Mouse (Mus musculus) right cerebral cortex, postnatal 25 days (tissue): ENCODE data around the gene Rs1.
"Not testable (repeated sequence)": the region's sequence is repeated elsewhere in the genome, so short reads cannot be mapped to it uniquely, and the experiment has no call there.

Source experiments
- DNase-seq: peaks from one replicate; pipeline ENCODE4 v3.0.0; 2022

The Rs1 gene

DNA sequence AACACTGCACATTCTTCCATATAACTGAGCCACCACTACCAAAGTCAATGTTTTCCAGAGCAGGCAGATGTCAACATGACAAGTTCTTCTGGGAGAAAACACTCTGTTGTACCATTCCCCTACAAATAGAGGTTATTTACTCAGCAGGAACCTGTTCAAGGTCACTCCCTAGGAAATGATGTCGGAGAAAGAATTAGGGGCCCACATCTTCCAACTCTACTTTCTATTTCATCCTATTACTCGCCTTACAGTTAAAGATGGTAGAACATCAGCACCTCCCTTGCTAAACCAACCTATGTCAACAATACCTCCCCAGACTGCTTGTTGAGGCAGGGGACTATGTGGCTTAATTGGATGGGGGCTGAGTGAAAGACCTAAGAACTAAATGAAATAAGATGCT lies at the start of gene Rs1:
TSS of gene Rs1 (plus strand) at position 301 of the 400 bp plus-strand sequence.
- no peak for DNase-seq

DNA sequence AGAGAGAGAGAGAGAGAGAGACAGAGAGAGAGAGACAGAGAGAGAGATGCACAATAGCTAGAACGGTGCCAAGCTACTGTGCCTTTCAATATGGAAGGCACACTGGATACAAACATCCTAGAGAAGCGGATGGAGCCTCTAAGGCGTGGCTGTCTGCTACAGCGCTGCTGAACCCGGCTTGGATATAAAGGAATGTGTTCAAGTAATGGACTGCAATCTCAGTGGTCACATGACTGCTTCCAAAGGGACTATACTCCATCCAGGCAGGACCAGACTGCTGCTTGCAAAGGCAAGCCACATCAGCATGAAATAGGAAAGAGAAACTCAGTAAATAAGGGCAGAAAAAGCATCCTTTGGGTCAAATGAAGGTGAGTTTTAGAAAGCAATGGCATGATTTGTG lies 32.2 kb upstream of the Rs1 start, which contains the start of gene Ppef1:
TSS of gene Ppef1 (minus strand) at position 116 of the 400 bp plus-strand sequence.
- DNase-seq, result no peak

DNA sequence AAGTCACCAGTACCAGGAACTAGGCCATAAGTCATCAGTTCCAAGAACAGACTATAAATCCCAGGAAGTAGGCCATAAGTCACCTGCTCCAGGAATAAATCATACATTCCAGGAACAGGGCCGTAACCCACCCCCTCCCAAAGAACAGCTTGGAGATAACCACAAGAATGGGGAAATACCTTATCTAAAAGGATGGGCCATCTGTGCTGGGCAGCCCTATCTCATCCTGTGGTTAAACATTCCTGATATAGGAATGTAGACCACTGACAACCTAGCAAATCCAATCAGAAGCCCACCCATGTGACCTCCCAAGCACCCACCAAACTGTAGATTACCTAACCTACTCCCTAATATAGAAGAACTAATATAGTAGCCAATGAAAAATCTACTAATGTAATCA lies 22.4 kb upstream of the Rs1 start:
- DNase-seq, result no peak

DNA sequence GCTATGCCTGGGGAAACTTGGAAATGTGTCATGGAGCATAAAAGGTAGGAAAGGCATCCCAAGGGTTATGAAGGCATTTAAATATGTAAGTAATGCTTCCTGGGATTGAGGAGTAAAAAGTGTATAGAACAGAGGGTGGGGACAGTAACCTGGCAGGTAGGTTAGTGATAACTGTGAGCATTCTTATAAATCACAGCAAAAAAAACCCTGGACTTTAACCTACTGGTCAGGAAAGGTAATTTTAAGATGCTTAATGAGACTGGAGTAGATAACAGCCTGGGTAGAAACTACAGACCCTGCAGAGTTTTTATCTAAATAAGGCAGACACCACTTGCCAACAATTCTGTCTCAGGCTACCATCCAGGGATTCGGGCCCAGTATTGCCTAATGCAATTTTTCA lies 19.2 kb upstream of the Rs1 start:
- no peak for DNase-seq

DNA sequence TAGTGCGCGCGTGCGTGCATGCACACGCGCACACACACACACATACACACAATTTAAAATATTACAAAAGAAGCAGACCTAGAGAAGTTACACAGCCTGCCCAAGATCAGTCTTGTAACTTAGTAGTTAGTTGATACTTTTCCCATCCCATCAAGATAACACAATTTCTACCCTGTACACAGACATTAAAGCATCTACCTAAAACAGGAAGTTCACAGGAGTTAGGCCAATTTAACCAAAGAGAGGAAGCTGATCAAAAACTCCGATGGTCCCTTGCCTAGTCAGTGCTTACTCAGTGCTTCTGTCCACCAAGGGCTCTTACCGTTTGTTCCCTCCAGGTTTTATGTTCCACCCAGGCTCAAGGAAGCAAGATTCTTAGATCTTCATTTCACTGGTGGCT lies 17.0 kb upstream of the Rs1 start:
- no peak for DNase-seq

DNA sequence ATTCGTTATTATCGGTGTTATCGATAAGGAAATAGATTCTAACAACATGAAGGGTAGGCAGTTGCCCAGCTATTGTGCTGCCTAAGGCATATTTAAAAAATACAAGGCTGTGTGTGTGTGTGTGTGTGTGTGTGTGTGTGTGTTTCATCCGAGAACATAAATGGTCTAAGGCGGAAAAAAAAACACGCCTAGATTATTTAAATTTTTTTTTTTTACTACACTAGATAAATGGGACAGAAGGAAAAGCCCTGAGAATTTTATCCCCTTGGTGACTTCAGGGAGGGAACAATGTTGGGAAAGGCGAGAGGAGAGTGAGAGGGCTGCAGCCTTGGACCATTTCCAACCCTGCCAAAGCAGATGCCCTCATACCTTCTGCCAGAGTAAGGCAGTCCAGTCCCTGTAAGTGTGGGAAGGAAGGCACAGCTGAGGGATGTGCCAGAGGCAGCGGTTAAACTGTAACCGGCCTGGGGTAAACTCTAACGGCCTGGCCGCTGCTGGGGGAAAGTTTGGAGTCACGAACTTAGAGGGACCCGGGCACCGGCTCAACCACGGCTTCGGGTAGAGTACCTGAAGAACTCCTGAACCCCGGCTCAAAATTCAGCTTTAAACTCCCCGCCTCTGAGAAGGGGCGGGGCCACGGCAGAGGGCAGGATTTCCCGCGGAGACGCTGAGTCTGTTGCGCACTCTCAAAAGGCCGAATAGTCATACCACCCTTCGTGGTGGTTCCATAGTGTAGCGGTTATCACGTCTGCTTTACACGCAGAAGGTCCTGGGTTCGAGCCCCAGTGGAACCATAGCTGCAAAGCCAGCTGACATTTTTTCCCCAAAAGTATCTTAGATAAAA lies 2.2 kb upstream of the Rs1 start:
- peak; percentile 88 for DNase-seq

DNA sequence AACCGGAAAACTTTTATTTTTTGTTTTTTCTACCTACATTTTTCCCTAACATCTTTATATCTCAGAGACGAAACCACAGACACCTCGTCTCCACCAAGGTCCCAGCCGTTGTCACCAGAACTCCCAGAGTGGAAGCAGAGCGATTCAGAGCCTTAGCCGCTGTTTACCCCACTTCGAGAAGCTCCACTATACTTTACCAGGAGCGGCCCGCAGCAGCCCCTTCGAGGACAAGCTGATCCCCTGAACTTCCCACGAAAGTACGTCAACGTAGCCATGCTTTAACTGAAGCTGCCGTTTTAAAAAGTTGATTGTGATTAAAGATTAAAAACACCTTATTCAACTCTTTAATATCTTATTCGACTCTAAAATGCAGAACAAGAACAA lies 1.6 kb upstream of the Rs1 start:
- no peak for DNase-seq

DNA sequence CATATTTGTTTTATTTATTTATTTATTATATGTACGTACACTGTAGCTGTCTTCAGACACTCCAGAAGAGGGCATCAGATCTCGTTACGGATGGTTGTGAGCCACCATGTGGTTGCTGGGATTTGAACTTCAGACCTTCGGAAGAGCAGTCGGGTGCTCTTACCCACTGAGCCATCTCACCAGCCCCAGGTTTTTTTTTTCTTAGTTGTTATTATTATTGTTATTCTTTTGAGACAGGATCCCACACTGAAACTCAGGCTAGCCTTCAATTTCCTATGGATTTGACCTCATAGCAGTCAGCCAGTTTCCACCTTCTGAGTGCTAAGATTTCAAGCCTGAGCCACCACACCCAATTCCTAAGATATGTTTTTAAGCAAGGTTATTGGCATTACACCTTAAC lies 1.8 kb downstream of the Rs1 start:
- not testable (repeated sequence) for DNase-seq

DNA sequence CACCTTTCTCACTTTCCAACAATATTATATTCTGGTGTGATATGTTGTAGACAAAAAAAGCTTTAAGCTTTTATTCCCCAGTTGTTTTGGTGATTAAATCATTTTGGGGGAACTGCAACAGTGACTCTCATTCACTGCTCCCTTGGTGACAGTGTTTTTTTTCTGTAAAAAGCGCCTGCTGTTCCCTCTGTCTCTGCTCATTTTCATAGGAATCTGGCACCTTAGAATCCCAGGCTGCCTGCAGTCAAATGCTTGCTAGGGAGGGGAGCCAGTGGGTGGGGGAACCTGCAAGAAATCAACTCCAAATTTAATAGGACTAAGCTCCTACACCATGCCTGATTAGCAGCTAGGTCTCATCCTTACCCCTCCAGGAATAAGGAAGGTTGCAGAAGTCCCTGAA lies 5.2 kb downstream of the Rs1 start:
- DNase-seq, result peak; percentile 26

DNA sequence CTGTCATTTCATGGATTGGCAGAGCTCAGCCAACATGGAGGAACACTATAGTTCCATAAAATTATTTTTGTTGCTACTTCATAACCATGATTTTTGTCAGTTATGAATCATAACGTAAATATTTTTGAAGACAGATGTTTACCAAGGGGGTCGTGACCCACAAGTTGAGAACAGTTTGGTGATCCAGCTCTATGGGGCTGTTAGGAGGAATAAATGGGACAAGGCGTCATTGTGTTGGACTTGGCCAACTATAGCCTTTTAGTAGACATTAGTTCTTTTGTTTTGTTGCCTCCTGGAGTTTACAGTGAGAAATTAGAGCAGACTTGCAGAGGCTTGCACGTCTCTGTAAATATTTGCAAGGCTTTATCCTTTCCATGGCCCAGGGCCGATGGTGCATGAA lies 14.5 kb downstream of the Rs1 start:
- DNase-seq, result no peak

DNA sequence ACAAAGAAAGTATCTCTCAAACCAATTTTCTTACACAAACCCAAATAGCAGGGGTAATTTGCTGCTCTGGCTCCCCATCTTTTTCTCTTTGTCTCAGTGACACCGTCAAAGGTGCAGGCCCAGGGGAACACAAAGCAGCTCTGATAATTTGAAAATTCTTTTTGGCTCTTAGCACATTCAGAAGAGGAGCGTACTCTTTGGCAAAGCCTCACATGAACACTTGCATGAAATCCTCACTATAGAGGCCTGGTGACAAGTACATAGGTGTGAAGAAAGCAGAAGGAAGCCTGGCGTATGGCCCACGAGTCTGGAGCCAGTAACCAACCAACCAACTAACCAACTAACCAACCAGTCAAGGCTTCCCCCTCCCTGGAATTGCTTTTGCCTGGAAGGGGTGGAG lies 27.1 kb downstream of the Rs1 start:
- DNase-seq, result no peak

DNA sequence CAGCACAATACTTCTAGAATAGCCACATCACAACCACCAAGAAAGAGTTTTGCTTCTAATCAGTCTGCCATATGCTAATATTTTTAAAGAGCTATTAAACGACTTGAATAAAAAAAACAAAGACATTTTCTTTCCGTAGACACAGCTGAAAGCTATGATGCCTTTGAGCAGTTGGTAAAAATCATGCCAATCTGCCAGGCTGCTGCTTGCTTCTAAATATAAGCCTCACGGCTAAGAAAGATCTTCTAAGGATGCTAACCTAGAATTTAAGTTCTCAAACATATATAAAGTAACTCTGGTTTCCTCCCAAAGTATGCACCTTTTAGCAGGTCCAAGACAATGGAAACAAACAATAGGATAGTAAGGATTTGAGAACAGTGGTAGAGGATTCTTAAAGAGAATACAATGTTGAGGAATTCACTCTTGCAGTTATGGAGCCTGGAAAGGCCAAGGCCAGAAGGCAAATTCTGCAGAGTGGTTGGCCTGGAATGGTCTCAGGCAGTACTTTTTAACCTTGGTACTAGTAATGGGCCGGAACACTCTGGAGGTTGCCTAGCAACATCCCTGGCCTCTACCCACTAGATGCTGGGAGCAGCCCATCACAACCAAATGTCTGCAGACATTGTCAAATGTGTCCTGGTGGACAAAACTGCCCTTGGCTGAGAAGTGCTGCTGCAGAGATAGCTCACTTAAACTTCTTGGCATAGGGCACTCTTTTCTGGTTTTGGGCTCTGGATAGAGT lies 36.8 kb downstream of the Rs1 start:
- no peak for DNase-seq

DNA sequence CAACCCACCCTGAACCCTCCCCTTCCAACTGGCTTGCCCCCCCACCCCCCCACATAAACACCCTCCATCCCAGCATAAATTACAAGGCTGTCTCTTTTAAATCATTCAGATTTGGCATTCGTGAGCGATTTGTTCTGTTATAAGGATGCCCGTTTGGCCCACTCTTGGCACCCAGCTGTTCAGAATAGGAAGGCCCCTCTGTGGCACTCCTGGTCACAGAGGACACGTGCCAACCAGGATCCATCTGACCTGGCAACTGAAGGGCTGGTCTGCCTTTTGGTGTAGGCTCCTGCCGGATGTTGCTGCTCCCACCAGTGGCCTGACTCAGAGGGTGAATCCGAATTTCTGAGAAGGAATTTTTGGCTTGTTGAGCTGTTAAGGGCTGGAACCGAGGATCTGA lies 40.4 kb downstream of the Rs1 start:
- no peak for DNase-seq
